24 mouse cellular contexts compared by ENCODE assay signal in genomic region chr9:66604349-66605206, GRCm38 (mm10). TPM values are rescaled to one million over a fixed set of nuclear protein-coding genes. Genes with fewer than 3 reads are reported as not detected.
A peak's percentile ranks its signal among the peaks of the same experiment; 100 is the strongest.
DNase-seq lines count a peak whose midpoint lies in the region; ATAC-seq and TF ChIP-seq lines count a peak whose summit lies in the region.
"Had no signal": no experiment of that assay in that cellular context is flagged by ENCODE, and none has a peak within 500 bp of the region (broad histone marks: within the 10 kb centered on the region; RNA-seq: fewer than 3 reads in every experiment).

No protein-coding gene starts in this region.

- no peak overlapping the region for H3K9ac ChIP-seq in intestine, embryonic 14.5 days (ENCODE audit: low read length)
- no peak overlapping the region for H3K9ac ChIP-seq in intestine, embryonic 15.5 days
- H3K9ac ChIP-seq in liver, adult 2 months (ENCODE audit: low read depth, low read length) = peak overlapping the region; percentile 42; the same call in 1 of the 2 replicates
- H3K9ac ChIP-seq in liver, embryonic 15.5 days = no peak overlapping the region
- no peak overlapping the region for H3K9ac ChIP-seq in hindbrain, embryonic 14.5 days
- H3K9ac ChIP-seq: embryonic facial prominence, embryonic 12.5 days; forebrain, embryonic 15.5 days; heart, embryonic 13.5 days; hindbrain, embryonic 15.5 days; neural tube, embryonic 13.5 days had no signal

- H3K4me3 ChIP-seq in intestine, embryonic 14.5 days (ENCODE audit: low read depth, low read length) = no peak overlapping the region
- no peak overlapping the region for H3K4me3 ChIP-seq in intestine, embryonic 15.5 days (replicated peaks)
- H3K4me3 ChIP-seq in liver, adult 2 months (ENCODE audit: insufficient read depth, low read depth, low read length) = no peak overlapping the region
- no peak overlapping the region for H3K4me3 ChIP-seq in liver, embryonic 15.5 days (replicated peaks)
- no peak overlapping the region for H3K4me3 ChIP-seq in hindbrain, embryonic 14.5 days (replicated peaks; ENCODE audit: low read length)
- H3K4me3 ChIP-seq: embryonic facial prominence, embryonic 12.5 days; erythroblast, embryonic 14.5 days; forebrain, embryonic 15.5 days; heart, embryonic 13.5 days; hindbrain, embryonic 15.5 days; left cerebral cortex, adult 2 months; megakaryocyte, embryonic 14.5 days; neural tube, embryonic 13.5 days had no signal

- H3K9me3 ChIP-seq in intestine, embryonic 14.5 days (ENCODE audit: control insufficient read depth, low read length) = no peaks in the 10 kb centered on the region
- H3K9me3 ChIP-seq in intestine, embryonic 15.5 days = no peaks in the 10 kb centered on the region
- no peaks in the 10 kb centered on the region for H3K9me3 ChIP-seq in liver, embryonic 15.5 days (replicated peaks)
- H3K9me3 ChIP-seq in hindbrain, embryonic 14.5 days (ENCODE audit: control insufficient read depth, low read length) = no peaks in the 10 kb centered on the region
- H3K9me3 ChIP-seq: embryonic facial prominence, embryonic 12.5 days; forebrain, embryonic 15.5 days; heart, embryonic 13.5 days; hindbrain, embryonic 15.5 days; megakaryocyte, embryonic 14.5 days; neural tube, embryonic 13.5 days had no signal

- peaks cover 6% of the 10 kb centered on the region for H3K4me1 ChIP-seq in intestine, embryonic 14.5 days (replicated peaks; ENCODE audit: control insufficient read depth, insufficient read depth, low read length)
- peaks cover 12% of the 10 kb centered on the region for H3K4me1 ChIP-seq in intestine, embryonic 15.5 days (replicated peaks)
- peaks cover 30% of the 10 kb centered on the region for H3K4me1 ChIP-seq in liver, adult 2 months (ENCODE audit: control insufficient read depth, insufficient read depth, low read length)
- H3K4me1 ChIP-seq in liver, embryonic 15.5 days (replicated peaks) = peaks cover 39% of the 10 kb centered on the region
- no peaks in the 10 kb centered on the region for H3K4me1 ChIP-seq in hindbrain, embryonic 14.5 days (replicated peaks; ENCODE audit: control insufficient read depth, insufficient read depth, low read length)
- H3K4me1 ChIP-seq: forebrain, embryonic 15.5 days had no signal

- no peak for TF ChIP-seq CTCF in liver, adult 2 months (IDR thresholded peaks at IDR 0.05; ENCODE audit: low read depth, low read length)

- TF ChIP-seq POLR2A in liver, adult 2 months (IDR thresholded peaks at IDR 0.05; ENCODE audit: extremely low read depth, insufficient read depth, low read length) = no peak

- no peaks in the 10 kb centered on the region for H3K79me2 ChIP-seq in liver, adult 2 months (ENCODE audit: control insufficient read depth, insufficient read depth, low read length)

- ATAC-seq in intestine, embryonic 14.5 days (replicated peaks; ENCODE audit: low FRiP score, low TSS enrichment, low read depth) = no peak
- ATAC-seq in intestine, embryonic 15.5 days = no peak
- 0 out of 2 replicates have a peak, but pooled peaks have one; percentile 10 for ATAC-seq in liver, embryonic 15.5 days (ENCODE audit: insufficient read depth)
- ATAC-seq in hindbrain, embryonic 14.5 days (ENCODE audit: low FRiP score) = no peak
- ATAC-seq in CD4-positive, CD25-positive, alpha-beta regulatory T cell, adult 4 months = no peak
- ATAC-seq: forebrain, embryonic 15.5 days had no signal

- WGBS in intestine, embryonic 14.5 days = 85% methylated on average over 8 of the region's 8 CpGs
- 77% methylated on average over 8 of the region's 8 CpGs for WGBS in intestine, embryonic 15.5 days
- WGBS in liver, adult 2 months = 47% methylated on average over 8 of the region's 8 CpGs
- 46% methylated on average over 8 of the region's 8 CpGs for WGBS in liver, embryonic 15.5 days (ENCODE audit: insufficient replicate concordance)
- WGBS in hindbrain, embryonic 14.5 days = 91% methylated on average over 8 of the region's 8 CpGs

- H3K27me3 ChIP-seq in intestine, embryonic 14.5 days (replicated peaks; ENCODE audit: control insufficient read depth, insufficient read depth, low read length) = no peaks in the 10 kb centered on the region
- no peaks in the 10 kb centered on the region for H3K27me3 ChIP-seq in intestine, embryonic 15.5 days (replicated peaks)
- H3K27me3 ChIP-seq in liver, adult 2 months (ENCODE audit: control insufficient read depth, insufficient read depth, low read length) = no peaks in the 10 kb centered on the region
- 0 out of 2 replicates have a peak, but pooled peaks cover 4% of the 10 kb centered on the region for H3K27me3 ChIP-seq in liver, embryonic 15.5 days
- no peaks in the 10 kb centered on the region for H3K27me3 ChIP-seq in hindbrain, embryonic 14.5 days (ENCODE audit: control insufficient read depth, insufficient read depth, low read length)
- H3K27me3 ChIP-seq: embryonic facial prominence, embryonic 12.5 days; forebrain, embryonic 15.5 days; hindbrain, embryonic 15.5 days; megakaryocyte, embryonic 14.5 days; neural tube, embryonic 13.5 days had no signal

- H3K4me2 ChIP-seq in intestine, embryonic 14.5 days (ENCODE audit: low read length) = no peak overlapping the region
- H3K4me2 ChIP-seq in intestine, embryonic 15.5 days (replicated peaks) = no peak overlapping the region
- H3K4me2 ChIP-seq in liver, embryonic 15.5 days = no peak overlapping the region
- H3K4me2 ChIP-seq in hindbrain, embryonic 14.5 days (replicated peaks) = no peak overlapping the region
- H3K4me2 ChIP-seq: embryonic facial prominence, embryonic 12.5 days; forebrain, embryonic 15.5 days; heart, embryonic 13.5 days; hindbrain, embryonic 15.5 days; neural tube, embryonic 13.5 days had no signal

- no peak overlapping the region for H3K27ac ChIP-seq in intestine, embryonic 14.5 days (ENCODE audit: low read depth)
- H3K27ac ChIP-seq in intestine, embryonic 15.5 days = no peak overlapping the region
- H3K27ac ChIP-seq in liver, adult 2 months (replicated peaks; ENCODE audit: insufficient read depth, low read depth, low read length) = peak overlapping the region; percentile 99
- peak overlapping the region; percentile 53 for H3K27ac ChIP-seq in liver, embryonic 15.5 days (replicated peaks)
- no peak overlapping the region for H3K27ac ChIP-seq in hindbrain, embryonic 14.5 days
- H3K27ac ChIP-seq: embryonic facial prominence, embryonic 12.5 days; forebrain, embryonic 15.5 days; heart, embryonic 13.5 days; hindbrain, embryonic 15.5 days; left cerebral cortex, adult 2 months; neural tube, embryonic 13.5 days had no signal

- peak; percentile 20 for DNase-seq in intestine, embryonic 14.5 days (ENCODE audit: low spot score)
- peak; percentile 96 for DNase-seq in liver, adult 2 months (ENCODE audit: extremely low read depth, low read depth, low spot score)
- DNase-seq in liver = no peak
- peak; percentile 50 for DNase-seq in testis, postnatal 14 days (ENCODE audit: low spot score)
- no peak for DNase-seq in hindbrain, embryonic 14.5 days (ENCODE audit: low spot score)
- DNase-seq: cerebellum, adult 9-11 months; heart, adult 18-20 months; heart, postnatal 36 days; kidney, postnatal 25 days; layer of hippocampus, adult 9-11 months; lung, adult 2 months; midbrain, embryonic 14.5 days; right cerebral cortex, postnatal 14 days had no signal

- no peaks in the 10 kb centered on the region for H3K36me3 ChIP-seq in intestine, embryonic 14.5 days (ENCODE audit: control insufficient read depth, insufficient read depth, low read length)
- H3K36me3 ChIP-seq in intestine, embryonic 15.5 days = no peaks in the 10 kb centered on the region
- no peaks in the 10 kb centered on the region for H3K36me3 ChIP-seq in liver, adult 2 months (ENCODE audit: control insufficient read depth, insufficient read depth, low read length)
- H3K36me3 ChIP-seq in liver, embryonic 15.5 days (replicated peaks) = no peaks in the 10 kb centered on the region
- no peaks in the 10 kb centered on the region for H3K36me3 ChIP-seq in hindbrain, embryonic 14.5 days (replicated peaks; ENCODE audit: control insufficient read depth, insufficient read depth)
- H3K36me3 ChIP-seq: embryonic facial prominence, embryonic 12.5 days; forebrain, embryonic 15.5 days; heart, embryonic 13.5 days; hindbrain, embryonic 15.5 days; neural tube, embryonic 13.5 days had no signal

RNA-seq across cellular contexts. Expression of gene Usp3, which starts 11.6 kb away (rescaled TPM):
- 83.6 and 97.6 TPM in 2 replicates for polyA plus RNA-seq in intestine, embryonic 14.5 days (2014; fragmentation: Nextera tagmentation; extraction: Ambion mirVana)
- polyA plus RNA-seq in intestine, embryonic 15.5 days (2015; fragmentation: Nextera tagmentation; extraction: Ambion mirVana) = 78.9 and 79.5 TPM in 2 replicates
- total RNA-seq in liver, adult 2 months (2014; rRNA removed) = 37.7 and 41.5 TPM in 2 replicates
- polyA plus RNA-seq in liver, adult 2 months (2012; rRNA removed) = 9.8 and 11.2 TPM in 2 replicates
- 13.1 and 13.4 TPM in 2 replicates for polyA plus RNA-seq in liver, embryonic 15.5 days (2015; fragmentation: Nextera tagmentation; extraction: Ambion mirVana)
- 64.8 and 72.7 TPM in 2 replicates for polyA plus RNA-seq in hindbrain, embryonic 14.5 days (2014; fragmentation: Nextera tagmentation; extraction: Ambion mirVana)
- polyA plus RNA-seq in CD4-positive, CD25-positive, alpha-beta regulatory T cell, adult 4 months (2017; shearing (Covaris generic)) = 100 to 1,000 TPM; 121 to 156 TPM

Comparison
In these comparisons a context has a peak if more than half of its experiments do, and no peak if none do; other contexts are left out.
1. DNase-seq: peak in intestine, embryonic 14.5 days (single experiment), liver, adult 2 months (single experiment) and testis, postnatal 14 days (single experiment); none in liver (single experiment) and hindbrain, embryonic 14.5 days (single experiment).
2. H3K27ac ChIP-seq: peak in liver, adult 2 months (single experiment) and liver, embryonic 15.5 days (single experiment); none in intestine, embryonic 14.5 days (single experiment), intestine, embryonic 15.5 days (single experiment) and hindbrain, embryonic 14.5 days (single experiment).